Mouse (Mus musculus): Measurements from ENCODE around the gene Gm20834. TPM values are rescaled to one million over a fixed set of nuclear protein-coding genes. Genes with fewer than 3 reads are reported as not detected.
"Not testable (repeated sequence)": the region's sequence is repeated elsewhere in the genome, so short reads cannot be mapped to it uniquely, and the experiment has no call there.

The Gm20834 gene
- not detected in 2 replicates for polyA plus RNA-seq (2012; rRNA removed)

GRCm38 (mm10) chrY:10324489-10324888 is at the start of gene Gm20834:
Gene Gm20834, minus strand, starts transcription at chrY:10324589.
- not testable (repeated sequence) for DNase-seq (ENCODE audit: low spot score)

Other genes starting within 250 kb of the Gm20834 start
- gene Gm21310, start 177.4 kb downstream of the Gm20834 start, polyA plus RNA-seq (2012; rRNA removed), result not detected in 2 replicates
- not detected in 2 replicates for gene Gm28510, start 88.1 kb upstream of the Gm20834 start, polyA plus RNA-seq (2012; rRNA removed)
- not detected in 2 replicates for gene Gm20737, start 211.5 kb upstream of the Gm20834 start, polyA plus RNA-seq (2012; rRNA removed)
- not detected in 2 replicates for gene Gm21775, start 228.9 kb upstream of the Gm20834 start, polyA plus RNA-seq (2012; rRNA removed)